Mouse (Mus musculus): ENCODE measurements around the gene Dnaja3. TPM values are rescaled to one million over a fixed set of nuclear protein-coding genes. Genes with fewer than 3 reads are reported as not detected.
"Not testable (repeated sequence)": the region's sequence is repeated elsewhere in the genome, so short reads cannot be mapped to it uniquely, and the experiment has no call there.

The Dnaja3 gene
- polyA plus RNA-seq, 1 experiment from 2014 or later = 48.0 TPM

GRCm38 (mm10) chr16:4736262-4736661 is 96.5 kb downstream of the Dnaja3 start:
- no peak for ATAC-seq
- Histone ChIP-seq H3K27ac (no peak overlapping the region), H3K27me3 (no peaks in the 10 kb centered on the region), H3K9me3 (replicated peaks) (no peaks in the 10 kb centered on the region), H3K4me3 (no peak overlapping the region), H3K4me1 (no peaks in the 10 kb centered on the region), H3K9ac (no peak overlapping the region), H3K36me3 (ENCODE audit: poor library complexity, severe bottlenecking) (no peaks in the 10 kb centered on the region), H3K4me2 (no peak overlapping the region)
- WGBS = 87% methylated on average over 2 of the region's 2 CpGs

- 92% methylated on average over 2 of the region's 2 CpGs for WGBS
- H3K4me1 ChIP-seq = no peaks in the 10 kb centered on the region
- no peak for ATAC-seq
- no peaks in the 10 kb centered on the region; the same call in 1 of the 2 replicates for H3K9me3 ChIP-seq (replicated peaks)
- H3K4me3 ChIP-seq = no peak overlapping the region
- H3K4me2 ChIP-seq = no peak overlapping the region
- H3K36me3 ChIP-seq (ENCODE audit: poor library complexity, severe bottlenecking) = 0 out of 2 replicates have a peak, but pooled peaks cover 7% of the 10 kb centered on the region
- H3K27me3 ChIP-seq = no peaks in the 10 kb centered on the region
- H3K9ac ChIP-seq = no peak overlapping the region
- H3K27ac ChIP-seq = no peak overlapping the region
Measured at GRCm38 (mm10) chr16:4739994-4740393, 100.2 kb downstream of the Dnaja3 start.

DNA sequence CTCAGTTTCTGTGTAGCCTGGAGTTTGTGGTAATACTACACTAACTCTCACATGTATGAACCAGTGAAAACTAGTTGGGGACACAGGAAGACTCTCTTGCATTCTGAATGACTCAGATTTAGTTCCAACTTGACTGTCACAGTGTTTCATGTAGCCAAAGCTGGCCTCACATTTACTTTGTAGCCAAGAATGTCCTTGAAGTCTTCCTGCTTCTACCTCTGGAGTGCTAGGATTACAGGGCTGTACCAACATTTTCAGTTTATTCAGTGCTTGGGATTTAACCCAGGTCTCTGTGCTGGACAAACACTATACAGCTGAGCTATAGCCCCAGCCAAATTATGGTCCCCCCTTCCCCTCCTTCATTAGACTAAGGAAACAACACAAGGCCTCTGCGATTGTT is 102.4 kb downstream of the Dnaja3 start:
- no peaks in the 10 kb centered on the region for H3K27me3 ChIP-seq
- H3K36me3 ChIP-seq (ENCODE audit: poor library complexity, severe bottlenecking) = 0 out of 2 replicates have a peak, but pooled peaks cover 7% of the 10 kb centered on the region
- no peak overlapping the region for H3K27ac ChIP-seq
- no peak overlapping the region for H3K4me3 ChIP-seq
- H3K9me3 ChIP-seq (replicated peaks) = no peaks in the 10 kb centered on the region; the same call in 1 of the 2 replicates
- no peaks in the 10 kb centered on the region for H3K4me1 ChIP-seq
- no peak overlapping the region for H3K4me2 ChIP-seq
- ATAC-seq = no peak
- 100% methylated on average over 1 of the region's 1 CpGs for WGBS
- H3K9ac ChIP-seq = no peak overlapping the region

- H3K27ac ChIP-seq = no peak overlapping the region
- H3K4me2 ChIP-seq = no peak overlapping the region
- no peak overlapping the region for H3K9ac ChIP-seq
- H3K4me1 ChIP-seq = peaks cover 1% of the 10 kb centered on the region; the same call in 1 of the 2 replicates
- H3K4me3 ChIP-seq = no peak overlapping the region
- 89% methylated on average over 3 of the region's 3 CpGs for WGBS
- no peaks in the 10 kb centered on the region for H3K27me3 ChIP-seq
- 0 out of 2 replicates have a peak, but pooled peaks cover 4% of the 10 kb centered on the region for H3K36me3 ChIP-seq (ENCODE audit: poor library complexity, severe bottlenecking)
- no peaks in the 10 kb centered on the region for H3K9me3 ChIP-seq (replicated peaks)
- no peak for ATAC-seq
Measured at GRCm38 (mm10) chr16:4752155-4752554, 112.4 kb downstream of the Dnaja3 start.

DNA sequence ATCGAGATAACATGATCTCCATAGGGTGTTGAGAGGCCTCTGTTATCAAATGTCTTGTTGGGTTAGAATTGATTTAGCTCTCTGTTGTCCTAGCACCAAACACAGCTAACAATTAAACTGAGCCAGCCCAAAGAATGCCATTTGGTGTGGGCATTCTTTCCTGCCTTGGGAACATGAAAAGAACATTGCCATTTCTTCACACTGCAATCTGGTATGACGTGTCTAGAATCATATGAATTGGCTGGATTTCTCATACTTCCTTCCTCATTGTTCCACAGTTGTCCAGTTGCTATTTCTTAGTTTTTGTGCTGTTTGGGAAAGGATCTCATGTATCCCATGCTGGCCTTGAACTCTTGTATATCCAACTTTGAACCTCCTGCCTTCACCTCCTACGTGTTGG is 114.3 kb downstream of the Dnaja3 start:
- Histone ChIP-seq H3K9me3 (replicated peaks) (no peaks in the 10 kb centered on the region), H3K27ac (no peak overlapping the region), H3K4me3 (no peak overlapping the region), H3K27me3 (no peaks in the 10 kb centered on the region), H3K4me1 (peaks cover 6% of the 10 kb centered on the region; the same call in 1 of the 2 replicates), H3K9ac (no peak overlapping the region), H3K36me3 (ENCODE audit: poor library complexity, severe bottlenecking) (0 out of 2 replicates have a peak, but pooled peaks cover 4% of the 10 kb centered on the region), H3K4me2 (no peak overlapping the region)
- 88% methylated on average over 3 of the region's 3 CpGs for WGBS
- ATAC-seq = no peak

- Histone ChIP-seq H3K4me2 (peak overlapping the region; percentile 48), H3K9ac (peak overlapping the region; percentile 53; the same call in 1 of the 2 replicates), H3K27ac (peak overlapping the region; percentile 60), H3K4me3 (peak overlapping the region; percentile 40)
- H3K4me1 ChIP-seq; H3K9me3 ChIP-seq (replicated peaks); H3K27me3 ChIP-seq; H3K36me3 ChIP-seq (ENCODE audit: poor library complexity, severe bottlenecking): not testable (repeated sequence)
- peak; percentile 90 for ATAC-seq
- 6% methylated on average over 33 of the region's 42 CpGs for WGBS
Measured at GRCm38 (mm10) chr16:4756660-4757335, 117.0 kb downstream of the Dnaja3 start.

Other genes starting within 250 kb of the Dnaja3 start
- gene Adcy9, start 219.5 kb upstream of the Dnaja3 start, polyA plus RNA-seq (2015; fragmentation: Nextera tagmentation; extraction: Ambion mirVana) = 1.0 and 1.3 TPM in 2 replicates
- 25.2 and 30.2 TPM in 2 replicates for gene Srl, start 98.2 kb upstream of the Dnaja3 start, polyA plus RNA-seq (2015; fragmentation: Nextera tagmentation; extraction: Ambion mirVana)
- 15.7 and 17.3 TPM in 2 replicates for gene Tfap4, start 80.1 kb upstream of the Dnaja3 start, polyA plus RNA-seq (2015; fragmentation: Nextera tagmentation; extraction: Ambion mirVana)
- gene Glis2, start 45.3 kb upstream of the Dnaja3 start, polyA plus RNA-seq (2015; fragmentation: Nextera tagmentation; extraction: Ambion mirVana) = 16.7 and 19.4 TPM in 2 replicates
- 142 and 149 TPM in 2 replicates for gene Pam16, start 15.0 kb upstream of the Dnaja3 start, polyA plus RNA-seq (2015; fragmentation: Nextera tagmentation; extraction: Ambion mirVana)
- 2.3 and 2.7 TPM in 2 replicates for gene Vasn, start within 50 bp of the Dnaja3 start, polyA plus RNA-seq (2015; fragmentation: Nextera tagmentation; extraction: Ambion mirVana)
- 19.4 and 20.1 TPM in 2 replicates for gene Coro7, start 39.8 kb downstream of the Dnaja3 start, polyA plus RNA-seq (2015; fragmentation: Nextera tagmentation; extraction: Ambion mirVana)
- 158 and 173 TPM in 2 replicates for gene Nmral1, start 79.4 kb downstream of the Dnaja3 start, polyA plus RNA-seq (2015; fragmentation: Nextera tagmentation; extraction: Ambion mirVana)
- 77.0 and 85.1 TPM in 2 replicates for gene Hmox2, start 86.4 kb downstream of the Dnaja3 start, polyA plus RNA-seq (2015; fragmentation: Nextera tagmentation; extraction: Ambion mirVana)
- gene Cdip1, start 150.3 kb downstream of the Dnaja3 start, polyA plus RNA-seq (2015; fragmentation: Nextera tagmentation; extraction: Ambion mirVana) = 92.2 and 103 TPM in 2 replicates
- gene 4930562C15Rik, start 195.4 kb downstream of the Dnaja3 start, polyA plus RNA-seq (2015; fragmentation: Nextera tagmentation; extraction: Ambion mirVana) = 0.37 and 0.39 TPM in 2 replicates
- 33.9 and 35.1 TPM in 2 replicates for gene Ubald1, start 240.3 kb downstream of the Dnaja3 start, polyA plus RNA-seq (2015; fragmentation: Nextera tagmentation; extraction: Ambion mirVana)
- gene Mgrn1, start 246.3 kb downstream of the Dnaja3 start, polyA plus RNA-seq (2015; fragmentation: Nextera tagmentation; extraction: Ambion mirVana) = 79.0 and 86.4 TPM in 2 replicates